Mouse (Mus musculus) adrenal gland, adult 2 months (tissue): Measurements from ENCODE around the gene Tsfm. TPM values are rescaled to one million over a fixed set of nuclear protein-coding genes. Genes with fewer than 3 reads are reported as not detected.

ENCODE experiments used
- microRNA-seq, 2 experiments: library from miRNA; unstranded; fragments of <30 nt; microRNA quantifications; one replicate each; pipeline ENCODE4 v1.2.0; 2021
- polyA plus RNA-seq: library from polyadenylated mRNA; depleted of rRNA; stranded (reverse); fragments of >200 nt; gene quantifications from 2 replicates; pipeline ENCODE4 v1.2.3, GENCODE M21; 2012; rRNA removed
- total RNA-seq, 2 experiments: library from RNA; stranded (reverse); gene quantifications; 2 replicates each; pipeline ENCODE4 v1.2.3; 2021

Tsfm gene
- total and polyA plus RNA-seq, 3 experiments: 42.2 to 67.9 (median 55.0) TPM

Small RNA genes within 50 kb of the gene (microRNA-seq; reads per million reads assigned to microRNA genes)
- gene Mir26a-2: 20.0 to 518 reads per million in 2 experiments
- gene Mir546: 0.44 to 1.2 reads per million in 2 experiments

Other genes starting within 250 kb of the Tsfm start
- 1 to 10 TPM; 3.9 to 5.6 TPM for gene Atp23, start 129.5 kb downstream of the Tsfm start, total RNA-seq
- 8.2 and 9.9 TPM in 2 replicates for gene Atp23, start 129.5 kb downstream of the Tsfm start, polyA plus RNA-seq
- 100 to 1,000 TPM in 1 of 2 experiments, 10 to 100 TPM in 1; 75.0 to 119 TPM for gene Ctdsp2, start 52.1 kb downstream of the Tsfm start, total RNA-seq
- 98.8 and 100 TPM in 2 replicates for gene Ctdsp2, start 52.1 kb downstream of the Tsfm start, polyA plus RNA-seq
- 1 to 10 TPM; 4.0 to 5.3 TPM for gene Avil, start 30.1 kb downstream of the Tsfm start, total RNA-seq
- gene Avil, start 30.1 kb downstream of the Tsfm start, polyA plus RNA-seq: 0.19 and 0.21 TPM in 2 replicates
- 10 to 100 TPM; 17.7 to 23.0 TPM for gene Mettl1, start 10.6 kb upstream of the Tsfm start, total RNA-seq
- gene Mettl1, start 10.6 kb upstream of the Tsfm start, polyA plus RNA-seq: 18.2 and 23.7 TPM in 2 replicates
- gene Eef1akmt3, start 10.7 kb upstream of the Tsfm start, total RNA-seq: under 1 TPM; 0.14 to 0.69 TPM
- gene Eef1akmt3, start 10.7 kb upstream of the Tsfm start, polyA plus RNA-seq: 0.18 and 0.23 TPM in 2 replicates
- under 1 TPM; 0.28 to 0.61 TPM for gene Cyp27b1, start 17.4 kb upstream of the Tsfm start, total RNA-seq
- 0.28 and 0.35 TPM in 2 replicates for gene Cyp27b1, start 17.4 kb upstream of the Tsfm start, polyA plus RNA-seq
- 10 to 100 TPM in 1 of 2 experiments, 1 to 10 TPM in 1; 5.4 to 12.2 TPM for gene March9, start 29.3 kb upstream of the Tsfm start, total RNA-seq
- gene March9, start 29.3 kb upstream of the Tsfm start, polyA plus RNA-seq: 20.1 and 20.6 TPM in 2 replicates
- 100 to 1,000 TPM; 166 to 233 TPM for gene Cdk4, start 32.7 kb upstream of the Tsfm start, total RNA-seq
- gene Cdk4, start 32.7 kb upstream of the Tsfm start, polyA plus RNA-seq: 100 and 106 TPM in 2 replicates
- gene Tspan31, start 39.4 kb upstream of the Tsfm start, total RNA-seq: 100 to 1,000 TPM; 115 to 129 TPM
- gene Tspan31, start 39.4 kb upstream of the Tsfm start, polyA plus RNA-seq: 53.3 and 62.3 TPM in 2 replicates
- 1 to 10 TPM; 2.2 to 3.8 TPM for gene Agap2, start 44.4 kb upstream of the Tsfm start, total RNA-seq
- gene Agap2, start 44.4 kb upstream of the Tsfm start, polyA plus RNA-seq: 8.7 and 9.8 TPM in 2 replicates
- gene Os9, start 90.3 kb upstream of the Tsfm start, total RNA-seq: 100 to 1,000 TPM; 127 to 147 TPM
- gene Os9, start 90.3 kb upstream of the Tsfm start, polyA plus RNA-seq: 82.2 and 108 TPM in 2 replicates
- gene B4galnt1, start 134.4 kb upstream of the Tsfm start, total RNA-seq: 10 to 100 TPM in 1 of 2 experiments, 1 to 10 TPM in 1; 8.3 to 11.6 TPM
- 17.8 and 19.1 TPM in 2 replicates for gene B4galnt1, start 134.4 kb upstream of the Tsfm start, polyA plus RNA-seq
- under 1 TPM; 0.35 to 0.58 TPM for gene Slc26a10, start 149.8 kb upstream of the Tsfm start, total RNA-seq
- gene Slc26a10, start 149.8 kb upstream of the Tsfm start, polyA plus RNA-seq: 1.1 and 2.4 TPM in 2 replicates
- 10 to 100 TPM; 16.0 to 25.8 TPM for gene Arhgef25, start 159.2 kb upstream of the Tsfm start, total RNA-seq
- 41.3 and 44.9 TPM in 2 replicates for gene Arhgef25, start 159.2 kb upstream of the Tsfm start, polyA plus RNA-seq
- 10 to 100 TPM; 53.6 to 75.7 TPM for gene Dtx3, start 164.9 kb upstream of the Tsfm start, total RNA-seq
- gene Dtx3, start 164.9 kb upstream of the Tsfm start, polyA plus RNA-seq: 203 and 219 TPM in 2 replicates
- 10 to 100 TPM; 41.6 to 47.8 TPM for gene Pip4k2c, start 180.7 kb upstream of the Tsfm start, total RNA-seq
- 21.7 and 22.5 TPM in 2 replicates for gene Pip4k2c, start 180.7 kb upstream of the Tsfm start, polyA plus RNA-seq
- 1 to 10 TPM; 6.2 to 7.8 TPM for gene Kif5a, start 232.5 kb upstream of the Tsfm start, total RNA-seq
- 28.9 and 30.1 TPM in 2 replicates for gene Kif5a, start 232.5 kb upstream of the Tsfm start, polyA plus RNA-seq
- gene Dctn2, start 235.5 kb upstream of the Tsfm start, total RNA-seq: 100 to 1,000 TPM; 149 to 168 TPM
- 205 and 234 TPM in 2 replicates for gene Dctn2, start 235.5 kb upstream of the Tsfm start, polyA plus RNA-seq